Mouse (Mus musculus) kidney, embryonic 15.5 days (tissue): ENCODE measurements at regions not wholly inside any gene's neighbourhood (a gene's known extent, or its start where the extent isn't known, plus 50 kb on each side); places are given as distances from the start of the nearest gene placed in this dataset. TPM values are rescaled to one million over a fixed set of nuclear protein-coding genes. Genes with fewer than 3 reads are reported as not detected.

Source experiments
- ATAC-seq: fragments of 200-750 bp; cut with Nextera tagmentation; replicated peaks from 2 replicates; pipeline ENCODE4 v1.8.0; 2017; ENCODE audit warnings: moderate TSS enrichment; ENCODE audit not compliant: low FRiP score
- H3K27ac ChIP-seq: fragments of 300-500 bp; sonication (generic); 2 replicates; pipeline ENCODE4 v1.5.1; 2015; ENCODE audit warnings: mild to moderate bottlenecking, inconsistent platforms
- H3K27me3 ChIP-seq: fragments of 300-500 bp; sonication (generic); 2 replicates; pipeline ENCODE4 v1.6.1; 2015; ENCODE audit warnings: inconsistent platforms
- H3K36me3 ChIP-seq: fragments of 300-500 bp; sonication (generic); 2 replicates; pipeline ENCODE4 v1.6.1; 2015; ENCODE audit warnings: inconsistent platforms
- H3K4me1 ChIP-seq: fragments of 300-500 bp; sonication (generic); 2 replicates; pipeline ENCODE4 v1.6.1; 2015; ENCODE audit warnings: inconsistent platforms
- H3K4me2 ChIP-seq: fragments of 300-500 bp; sonication (generic); 2 replicates; pipeline ENCODE4 v1.6.1; 2015; ENCODE audit warnings: moderate library complexity, mild to moderate bottlenecking, inconsistent platforms
- H3K4me3 ChIP-seq: fragments of 300-500 bp; sonication (generic); replicated peaks from 2 replicates; pipeline ENCODE4 v1.5.1; 2015; ENCODE audit warnings: mild to moderate bottlenecking, inconsistent platforms
- H3K9ac ChIP-seq: fragments of 300-500 bp; sonication (generic); 2 replicates; pipeline ENCODE4 v1.6.1; 2015; ENCODE audit warnings: mild to moderate bottlenecking, inconsistent platforms
- H3K9me3 ChIP-seq: fragments of 300-500 bp; sonication (generic); replicated peaks from 2 replicates; pipeline ENCODE4 v1.6.1; 2016; ENCODE audit warnings: inconsistent platforms
- WGBS: fragments of 180-500 bp; shearing (Covaris S2); methylation state at CpG from one replicate; pipeline ENCODE4 v1.1.7; 2015; ENCODE audit warnings: mixed read lengths; 5-methylcytosine and 5-hydroxymethylcytosine counted together
- microRNA-seq: library from miRNA; unstranded; fragments of <30 nt; microRNA quantifications from one replicate; pipeline ENCODE4, GENCODE M21; 2016

DNA sequence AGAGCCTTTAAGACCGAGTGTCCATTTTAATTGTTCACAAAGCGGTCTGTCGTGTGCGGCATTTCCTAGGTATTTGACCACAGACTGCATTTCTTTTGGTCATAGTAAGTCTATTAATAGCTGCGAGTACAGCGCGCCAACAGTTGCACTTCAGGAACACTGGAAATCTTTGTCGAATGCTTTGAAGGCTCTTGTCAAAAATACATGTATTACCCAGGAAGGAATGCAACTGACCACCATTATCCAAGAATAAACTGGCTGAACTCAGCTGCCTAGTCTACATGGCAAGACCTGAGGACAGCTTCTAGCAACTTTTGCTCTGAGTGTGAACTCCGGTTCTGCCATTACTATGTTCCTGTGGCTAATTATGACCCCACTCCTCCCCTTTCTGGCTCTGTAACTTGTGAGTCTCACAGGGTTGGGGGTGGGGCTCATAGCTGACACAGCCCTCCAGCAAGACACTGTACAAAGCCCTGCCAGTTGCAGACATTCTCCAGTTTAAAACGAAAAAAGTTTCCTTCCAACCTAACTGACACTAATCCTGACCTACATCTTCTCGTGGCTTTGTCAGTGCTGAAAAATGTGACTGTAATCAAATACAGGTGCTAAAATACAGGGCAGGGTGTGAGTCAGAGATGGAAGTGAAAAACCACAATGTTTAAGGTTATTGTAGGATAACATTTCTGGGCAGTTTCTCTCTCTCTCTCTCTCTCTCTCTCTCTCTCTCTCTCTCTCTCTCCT is 73.2 kb upstream of the Kif2a start:
- Histone ChIP-seq H3K36me3 (no peaks in the 10 kb centered on the region), H3K9me3 (no peaks in the 10 kb centered on the region), H3K27me3 (no peaks in the 10 kb centered on the region), H3K9ac (no peak overlapping the region), H3K4me3 (no peak overlapping the region), H3K4me1 (no peaks in the 10 kb centered on the region), H3K27ac (no peak overlapping the region), H3K4me2 (peak overlapping the region; percentile 29; the same call in 1 of the 2 replicates)
- peak; percentile 50 for ATAC-seq
- WGBS = 68% methylated on average over 11 of the region's 11 CpGs

DNA sequence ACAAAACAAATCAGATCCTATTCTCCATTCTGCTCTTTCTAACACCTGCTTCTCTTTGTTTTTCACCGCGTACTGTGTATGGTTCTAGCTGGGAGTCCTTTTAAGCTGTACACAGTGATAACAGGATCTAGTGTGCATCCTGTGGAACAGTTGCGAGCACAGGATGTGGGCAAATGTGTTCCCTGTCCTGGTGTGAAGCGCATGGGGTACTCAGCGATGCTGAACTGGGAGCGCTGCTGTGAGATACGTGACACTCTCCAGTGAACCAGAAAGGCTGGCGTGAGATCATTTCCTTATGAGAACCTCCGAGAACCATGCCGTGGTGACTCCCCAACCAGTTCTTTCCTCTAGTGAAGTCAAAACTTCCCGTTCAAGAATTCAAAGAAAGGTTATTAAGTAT is 72.6 kb upstream of the Kif2a start:
- no peaks in the 10 kb centered on the region for H3K4me1 ChIP-seq
- H3K4me2 ChIP-seq = peak overlapping the region; percentile 29; the same call in 1 of the 2 replicates
- 45% methylated on average over 11 of the region's 11 CpGs for WGBS

GRCm38 (mm10) chr13:107093683-107094082 is 71.8 kb upstream of the Kif2a start:
- no peaks in the 10 kb centered on the region for H3K27me3 ChIP-seq
- no peak overlapping the region for H3K4me2 ChIP-seq
- H3K9ac ChIP-seq = no peak overlapping the region
- 92% methylated on average over 2 of the region's 2 CpGs for WGBS
- no peak overlapping the region for H3K27ac ChIP-seq
- H3K4me3 ChIP-seq = no peak overlapping the region
- no peaks in the 10 kb centered on the region for H3K9me3 ChIP-seq
- H3K4me1 ChIP-seq = no peaks in the 10 kb centered on the region
- no peaks in the 10 kb centered on the region for H3K36me3 ChIP-seq
- ATAC-seq = no peak

More for the DNA sequence above, 72.6 kb upstream of the Kif2a start:
- no peak overlapping the region for H3K9ac ChIP-seq
- no peaks in the 10 kb centered on the region for H3K9me3 ChIP-seq
- peak; percentile 65; the same call in 1 of the 2 replicates for ATAC-seq
- H3K27me3 ChIP-seq = no peaks in the 10 kb centered on the region
- no peak overlapping the region for H3K4me3 ChIP-seq
- no peaks in the 10 kb centered on the region for H3K36me3 ChIP-seq
- H3K27ac ChIP-seq = no peak overlapping the region

DNA sequence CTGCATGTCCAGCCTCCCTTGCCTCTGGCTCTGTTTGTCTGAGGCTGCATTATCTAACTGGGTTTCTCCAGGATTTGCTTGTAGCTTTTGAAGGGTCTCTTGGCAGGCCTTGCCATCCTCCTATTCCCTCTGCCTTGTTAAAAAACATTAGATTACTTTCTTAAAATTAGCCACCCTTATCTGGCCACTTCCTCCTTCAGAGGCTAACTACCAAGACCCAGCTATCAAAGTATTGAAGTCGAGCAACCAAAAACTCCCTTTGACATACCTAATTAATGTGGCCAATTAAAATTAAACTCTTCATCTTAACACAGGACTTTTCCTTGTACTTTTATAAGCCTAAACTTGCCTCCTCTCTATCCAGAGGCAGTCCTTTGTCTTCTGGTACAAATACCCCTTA is 66.3 kb upstream of the Kif2a start:
- ATAC-seq = no peak
- Histone ChIP-seq H3K4me3 (no peak overlapping the region), H3K36me3 (no peaks in the 10 kb centered on the region), H3K4me2 (no peak overlapping the region), H3K27ac (no peak overlapping the region), H3K27me3 (no peaks in the 10 kb centered on the region), H3K9ac (no peak overlapping the region), H3K4me1 (no peaks in the 10 kb centered on the region), H3K9me3 (no peaks in the 10 kb centered on the region)
- WGBS = 57% methylated on average over 1 of the region's 1 CpGs

- H3K4me1 ChIP-seq = no peaks in the 10 kb centered on the region
- 63% methylated on average over 6 of the region's 6 CpGs for WGBS
- no peak overlapping the region for H3K4me3 ChIP-seq
- no peaks in the 10 kb centered on the region for H3K27me3 ChIP-seq
- no peak overlapping the region for H3K27ac ChIP-seq
- no peak overlapping the region for H3K9ac ChIP-seq
- H3K4me2 ChIP-seq = no peak overlapping the region
- no peak for ATAC-seq
- H3K9me3 ChIP-seq = no peaks in the 10 kb centered on the region
- no peaks in the 10 kb centered on the region for H3K36me3 ChIP-seq
Observed at GRCm38 (mm10) chr13:107087355-107087754, 65.4 kb upstream of the Kif2a start.

GRCm38 (mm10) chr13:107078085-107078484 is 56.2 kb upstream of the Kif2a start:
- Histone ChIP-seq H3K27me3 (no peaks in the 10 kb centered on the region), H3K9me3 (no peaks in the 10 kb centered on the region), H3K4me2 (no peak overlapping the region), H3K27ac (no peak overlapping the region), H3K4me1 (0 out of 2 replicates have a peak, but pooled peaks cover 5% of the 10 kb centered on the region), H3K36me3 (no peaks in the 10 kb centered on the region), H3K9ac (no peak overlapping the region), H3K4me3 (no peak overlapping the region)
- no peak for ATAC-seq
- WGBS = 72% methylated on average over 1 of the region's 1 CpGs

- Histone ChIP-seq H3K36me3 (no peaks in the 10 kb centered on the region), H3K9ac (no peak overlapping the region), H3K27me3 (no peaks in the 10 kb centered on the region), H3K9me3 (no peaks in the 10 kb centered on the region), H3K4me2 (no peak overlapping the region), H3K4me3 (no peak overlapping the region), H3K27ac (no peak overlapping the region), H3K4me1 (peaks cover 13% of the 10 kb centered on the region; the same call in 1 of the 2 replicates)
- 72% methylated on average over 4 of the region's 4 CpGs for WGBS
- ATAC-seq = no peak
Observed at GRCm38 (mm10) chr13:107074917-107075316, 53.0 kb upstream of the Kif2a start.

- Histone ChIP-seq H3K27ac (no peak overlapping the region), H3K27me3 (no peaks in the 10 kb centered on the region), H3K4me3 (peak overlapping the region; percentile 31), H3K36me3 (no peaks in the 10 kb centered on the region), H3K9ac (no peak overlapping the region), H3K4me1 (peaks cover 13% of the 10 kb centered on the region; the same call in 1 of the 2 replicates), H3K4me2 (peak overlapping the region; percentile 59), H3K9me3 (no peaks in the 10 kb centered on the region)
- 4% methylated on average over 14 of the region's 14 CpGs for WGBS
- ATAC-seq = peak; percentile 80
Observed at GRCm38 (mm10) chr13:107073039-107073620, 51.2 kb upstream of the Kif2a start.

- Histone ChIP-seq H3K9me3 (no peaks in the 10 kb centered on the region), H3K4me3 (peak overlapping the region; percentile 31), H3K9ac (no peak overlapping the region), H3K4me2 (peak overlapping the region; percentile 59), H3K4me1 (peaks cover 13% of the 10 kb centered on the region; the same call in 1 of the 2 replicates), H3K27ac (no peak overlapping the region), H3K27me3 (no peaks in the 10 kb centered on the region), H3K36me3 (no peaks in the 10 kb centered on the region)
- 26% methylated on average over 11 of the region's 11 CpGs for WGBS
- peak; percentile 62 for ATAC-seq
Observed at GRCm38 (mm10) chr13:107072345-107073038, 50.6 kb upstream of the Kif2a start.

Small RNAs in the stretch of these regions (microRNA-seq; reads per million reads assigned to microRNA genes)
- gene Gm22118 = not detected
